Mouse (Mus musculus): ENCODE measurements at regions not wholly inside any gene's neighbourhood (a gene's known extent, or its start where the extent isn't known, plus 50 kb on each side); places are given as distances from the start of the nearest gene placed in this dataset.

GRCm38 (mm10) chr13:44554686-44555463 lies 174.4 kb upstream of the Jarid2 start:
- TF ChIP-seq CTCF (IDR thresholded peaks at IDR 0.05; ENCODE audit: extremely low read depth, insufficient read length, insufficient replicate concordance, low read depth, low read length): no peak
- no peak for TF ChIP-seq POLR2A (IDR thresholded peaks at IDR 0.05; ENCODE audit: low read depth, low read length)

Data from small intestine, adult 2 months (tissue).